Mouse (Mus musculus): ENCODE measurements around the gene Gstm2.
A peak's percentile ranks its signal among the peaks of the same experiment; 100 is the strongest.
"Not testable (repeated sequence)": the region's sequence is repeated elsewhere in the genome, so short reads cannot be mapped to it uniquely, and the experiment has no call there.

The Gstm2 gene

DNA sequence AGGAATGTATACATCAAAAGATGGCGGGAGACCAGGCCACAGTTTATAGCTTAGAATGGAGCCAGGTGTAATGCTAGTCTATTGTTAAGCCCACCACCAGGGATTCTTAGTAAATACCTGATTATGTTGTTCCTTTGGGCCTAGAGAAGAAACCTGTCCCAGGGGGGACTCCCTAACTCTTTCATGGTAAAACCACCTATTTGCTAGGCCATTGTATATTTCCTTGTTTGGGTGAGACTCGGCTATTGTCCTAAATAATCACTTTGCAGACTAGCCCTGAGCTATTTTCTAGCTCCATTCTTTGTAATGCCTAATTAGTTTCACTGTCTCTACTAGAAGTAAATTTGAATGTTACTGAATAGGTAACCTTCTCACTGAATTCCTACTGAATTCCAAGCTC lies 9.7 kb upstream of the Gstm2 start:
- DNase-seq: not testable (repeated sequence)

DNA sequence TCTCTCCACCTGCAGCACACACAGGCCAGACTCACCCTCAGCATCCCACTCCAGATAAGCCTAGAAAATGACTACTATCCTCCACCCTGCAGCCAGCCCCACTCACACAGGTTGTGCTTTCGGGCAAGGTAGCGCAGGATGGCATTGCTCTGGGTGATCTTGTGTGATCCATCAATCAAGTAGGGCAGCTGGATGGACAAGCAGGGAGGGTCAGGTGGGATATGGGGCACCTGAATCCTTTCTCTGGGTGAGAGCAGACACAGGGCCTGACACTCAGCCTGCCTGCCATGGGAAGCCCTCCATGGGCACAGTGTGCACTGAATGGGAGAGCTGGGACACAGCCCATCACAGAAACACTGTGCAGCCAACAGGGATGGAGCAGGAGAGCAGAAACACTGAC lies 1.1 kb downstream of the Gstm2 start:
- not testable (repeated sequence) for DNase-seq

GRCm38 (mm10) chr3:107984471-107984870 lies 1.8 kb downstream of the Gstm2 start:
- DNase-seq: no peak

- peak; percentile 40 for DNase-seq
These were observed 2.5 kb downstream of the Gstm2 start for GRCm38 (mm10) chr3:107983771-107984170.

DNA sequence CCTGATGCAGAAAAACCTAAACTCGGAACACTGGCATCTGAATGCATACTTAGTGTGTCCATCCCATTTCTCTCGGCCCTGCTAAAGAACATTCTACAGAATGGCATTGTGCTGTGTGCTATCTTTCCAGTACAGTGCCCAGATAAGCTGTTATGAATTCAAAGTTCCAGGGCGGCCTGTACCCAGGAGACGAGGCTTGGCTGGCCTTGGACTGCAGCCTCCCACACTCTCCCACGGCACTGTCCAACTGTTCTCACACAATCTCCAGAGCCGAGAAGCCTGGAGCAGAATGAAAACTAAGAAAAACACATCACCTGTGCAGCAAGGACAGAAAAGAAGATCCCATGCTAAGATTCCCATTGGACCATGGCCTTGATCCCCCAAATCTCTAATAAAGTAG lies 3.5 kb downstream of the Gstm2 start:
- DNase-seq: no peak

GRCm38 (mm10) chr3:107981261-107981660 lies 5.0 kb downstream of the Gstm2 start:
- DNase-seq: no peak

DNA sequence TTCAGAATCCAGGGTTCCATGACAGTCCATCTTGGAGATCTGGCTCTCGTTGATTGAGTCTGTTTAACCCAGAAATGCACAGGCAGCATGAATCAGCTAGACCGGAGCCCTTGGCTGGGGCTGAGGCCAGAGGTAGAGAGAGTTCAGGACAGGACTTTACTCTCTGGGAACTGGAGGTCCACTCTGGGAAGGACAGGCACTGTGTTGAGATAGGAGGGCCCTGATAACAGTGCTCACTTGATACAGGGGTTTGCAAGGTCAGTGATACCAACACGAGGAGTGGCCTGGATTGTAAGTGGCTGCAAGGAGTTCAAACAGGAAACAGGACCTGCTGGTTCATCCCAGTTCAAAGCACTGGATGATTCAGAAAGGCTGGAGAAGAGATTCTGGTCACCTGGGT lies 8.6 kb downstream of the Gstm2 start:
- DNase-seq: no peak

DNA sequence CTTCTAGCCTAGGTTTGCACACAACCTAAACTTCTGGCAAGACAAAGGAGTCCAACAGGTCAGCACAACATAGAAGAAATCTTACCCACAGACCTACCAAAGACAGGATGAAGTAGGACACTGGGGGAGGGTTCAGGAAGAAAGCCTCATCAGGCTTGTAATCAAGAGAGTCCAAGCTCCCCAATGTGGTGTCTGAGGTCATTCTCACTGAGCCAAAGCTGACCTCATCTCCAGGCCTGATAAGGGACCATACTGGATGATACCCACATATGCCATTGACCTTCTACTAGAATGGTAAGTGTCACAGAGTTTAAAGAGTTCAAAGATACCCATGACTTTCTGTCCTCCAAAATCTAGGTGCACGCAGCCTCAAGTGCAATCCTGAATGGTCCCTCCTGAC lies 12.0 kb downstream of the Gstm2 start:
- DNase-seq: no peak

DNA sequence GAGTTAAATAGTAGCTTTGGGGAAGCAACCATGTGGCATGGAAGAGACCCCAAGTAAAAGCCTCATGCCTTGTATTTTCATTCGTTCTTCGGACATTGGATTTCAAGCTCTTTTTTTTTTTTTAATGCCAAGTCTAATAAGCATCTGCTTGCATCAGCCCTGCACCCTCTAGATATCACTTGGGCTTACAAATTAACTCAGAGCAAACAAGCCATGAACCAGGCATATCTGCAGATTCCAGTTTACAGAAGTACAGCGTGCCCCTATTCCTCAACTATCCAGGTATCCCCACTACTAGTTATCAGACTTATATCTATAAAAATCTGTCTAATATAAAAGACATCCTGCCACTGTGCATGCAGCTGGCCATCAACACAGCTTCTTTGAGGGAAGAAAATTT lies 14.2 kb downstream of the Gstm2 start:
- DNase-seq: no peak

DNA sequence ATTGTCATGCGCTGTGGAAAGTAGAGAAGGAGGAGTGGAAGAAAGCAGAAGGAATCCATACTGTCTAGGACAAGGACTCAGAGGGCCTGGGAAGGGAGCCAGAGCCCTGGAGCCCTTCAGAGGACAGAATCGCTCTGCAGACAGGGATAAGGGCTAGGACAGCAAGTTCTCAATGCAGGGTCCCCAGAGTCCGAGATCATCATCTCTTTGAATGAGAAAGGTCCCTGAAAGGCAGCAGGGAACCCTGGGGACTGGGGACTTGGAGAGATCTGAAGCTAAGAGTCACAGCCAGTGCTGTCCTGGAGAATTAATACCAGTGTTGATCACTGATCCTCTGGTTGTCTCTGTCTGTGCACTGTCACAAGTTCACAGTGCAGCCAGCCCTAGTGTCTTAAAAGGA lies 15.2 kb downstream of the Gstm2 start:
- DNase-seq: not testable (repeated sequence)

DNA sequence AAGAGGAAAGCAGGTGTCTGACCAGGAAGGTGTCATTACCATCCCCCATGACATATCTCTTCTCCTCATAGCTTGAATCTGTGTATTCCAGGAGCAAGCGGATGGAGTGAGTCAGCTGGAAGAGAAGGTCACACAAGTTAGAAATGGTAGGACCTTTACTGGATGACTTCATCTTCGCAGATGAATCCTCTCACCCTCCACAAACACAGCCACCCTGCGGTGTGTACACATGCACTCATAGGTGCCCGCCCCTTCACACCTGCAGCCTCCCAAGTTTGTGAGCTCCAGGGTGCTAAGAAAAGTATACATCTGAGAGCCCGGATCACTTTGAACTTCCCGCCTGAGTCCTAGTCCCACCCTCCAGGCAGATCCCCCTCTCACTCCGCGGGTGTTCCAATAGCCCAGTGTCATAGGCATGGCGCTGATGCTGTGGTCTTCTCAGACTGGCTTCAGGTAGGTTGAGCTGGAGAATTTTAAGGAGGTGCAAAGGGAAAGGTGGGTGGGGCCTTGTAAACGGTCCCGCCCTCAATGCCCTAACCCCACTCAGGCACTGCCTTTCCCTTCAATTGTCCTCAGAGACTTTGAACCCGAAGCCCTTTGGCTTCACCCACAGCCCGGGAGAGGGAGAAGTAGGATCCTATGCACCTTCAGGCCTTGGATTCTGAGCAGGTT lies 17.4 kb downstream of the Gstm2 start, which contains the start of gene Gstm3:
TSS of gene Gstm3 (minus strand) at position 560 of the 672 bp plus-strand sequence.
- no peak for DNase-seq

DNA sequence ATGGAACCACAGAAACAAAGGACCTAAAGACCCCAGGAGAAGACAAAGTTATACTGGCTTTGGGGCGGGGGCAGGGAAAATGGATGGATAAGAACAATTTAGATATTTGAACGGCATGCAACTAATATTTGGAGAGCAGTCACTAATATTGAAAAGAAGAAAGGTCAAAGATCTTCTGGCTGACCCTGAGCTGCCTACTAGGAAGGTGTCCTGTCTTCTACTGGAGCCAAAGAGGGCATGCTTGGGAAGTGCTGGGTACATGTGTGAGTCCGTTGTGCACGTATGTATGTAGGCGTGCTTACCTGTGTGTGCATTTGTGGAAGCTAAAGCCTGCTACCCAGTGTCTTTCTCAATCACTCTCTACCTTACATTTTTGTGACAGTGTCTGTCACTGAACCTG lies 19.6 kb downstream of the Gstm2 start:
- no peak for DNase-seq

- no peak for DNase-seq
These were observed 20.7 kb downstream of the Gstm2 start for GRCm38 (mm10) chr3:107965592-107965991.

DNA sequence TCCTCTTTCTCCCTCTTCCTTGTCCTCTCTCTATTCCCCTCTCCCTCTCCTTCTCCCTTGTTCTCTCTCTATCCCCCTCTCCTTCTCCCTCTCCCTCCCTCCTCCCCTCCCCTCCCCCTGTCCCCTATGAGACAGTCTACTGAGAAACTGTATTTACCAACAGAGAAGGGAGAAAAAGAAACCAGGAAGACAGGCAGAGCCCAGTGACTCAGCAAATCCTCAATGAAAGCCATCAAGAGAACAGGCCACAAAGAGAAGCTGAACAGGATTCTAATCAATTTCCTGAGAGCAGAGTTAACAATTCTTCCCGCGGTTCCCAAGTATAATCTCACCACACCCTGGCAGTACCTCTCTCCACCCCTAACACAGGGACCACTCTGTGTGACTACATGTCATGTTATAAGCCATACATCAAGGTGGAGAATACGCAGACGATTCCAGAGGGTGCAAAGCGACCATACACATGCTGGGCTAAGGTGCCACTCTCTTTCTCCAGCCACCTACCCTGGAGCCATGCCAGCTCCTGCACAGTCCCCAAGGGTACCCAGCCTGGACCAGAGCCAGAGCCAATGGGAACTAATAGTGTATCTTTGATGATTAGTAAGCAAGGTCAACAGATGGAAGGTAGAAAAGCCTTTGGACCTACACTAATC lies 21.5 kb downstream of the Gstm2 start:
- no peak for DNase-seq

- DNase-seq: no peak
These were observed 22.2 kb downstream of the Gstm2 start for GRCm38 (mm10) chr3:107964026-107964425.

DNA sequence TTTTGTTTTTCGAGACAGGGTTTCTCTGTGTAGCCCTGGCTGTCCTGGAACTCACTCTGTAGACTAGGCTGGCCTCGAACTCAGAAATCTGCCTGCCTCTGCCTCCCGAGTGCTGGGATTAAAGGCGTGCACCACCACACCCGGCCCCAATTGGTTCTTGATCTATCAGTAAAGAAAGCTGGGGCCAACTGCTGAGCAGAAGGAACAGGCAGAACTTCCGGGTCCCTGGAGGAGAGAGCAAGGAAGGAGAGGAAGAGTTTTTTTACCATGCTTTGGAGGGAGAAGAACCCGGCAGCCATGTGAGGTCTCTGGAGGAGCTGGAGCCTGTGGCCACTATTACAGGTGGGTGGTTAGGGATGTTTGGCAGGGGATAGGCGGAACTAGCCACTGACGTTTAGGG lies 31.0 kb downstream of the Gstm2 start:
- DNase-seq: not testable (repeated sequence)

GRCm38 (mm10) chr3:107953906-107954305 lies 32.3 kb downstream of the Gstm2 start:
- DNase-seq: peak; percentile 12

DNA sequence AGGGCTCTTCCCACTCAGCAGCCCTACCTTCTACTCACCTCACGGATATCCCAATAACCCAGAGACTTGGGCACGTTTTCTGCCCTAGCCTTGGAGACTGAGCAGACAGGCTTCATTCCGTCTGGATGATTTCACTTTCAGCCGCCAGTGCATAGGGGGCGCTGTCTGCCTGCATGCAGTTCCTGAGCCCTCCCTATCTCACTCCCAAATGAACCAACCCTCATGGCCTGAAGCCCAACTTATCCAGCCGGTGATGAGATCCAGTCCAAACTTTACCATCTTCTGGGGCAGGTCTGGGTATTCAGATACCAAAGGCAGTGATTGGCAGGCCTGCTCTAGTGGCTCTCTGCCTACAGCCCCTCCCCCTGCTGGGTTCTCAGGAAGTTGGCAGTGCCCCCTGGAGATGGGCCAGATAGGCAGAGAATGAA lies 32.9 kb downstream of the Gstm2 start:
- peak; percentile 68 for DNase-seq

GRCm38 (mm10) chr3:107950531-107950930 lies 35.7 kb downstream of the Gstm2 start:
- no peak for DNase-seq

- not testable (repeated sequence) for DNase-seq
These were observed 36.8 kb downstream of the Gstm2 start for GRCm38 (mm10) chr3:107949461-107949860.

DNA sequence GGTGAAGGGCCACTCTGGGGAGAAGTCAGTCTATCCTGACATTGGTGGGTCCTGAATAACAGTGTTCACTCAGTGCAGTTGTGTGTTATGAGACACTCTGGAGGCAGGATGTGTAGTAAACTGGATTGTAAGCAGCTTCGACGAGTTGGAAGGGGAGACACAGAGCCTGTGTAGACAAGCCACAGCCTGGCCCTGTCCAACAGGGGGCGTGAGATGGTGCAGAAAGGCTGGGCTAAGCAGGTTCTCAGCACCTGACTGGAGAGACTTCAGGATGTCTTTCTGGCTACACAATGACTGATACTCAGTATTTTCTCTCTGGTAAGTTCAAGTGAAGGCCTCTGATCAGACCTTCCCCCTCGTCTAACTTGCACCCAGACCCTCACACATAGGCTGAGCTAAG lies 40.5 kb downstream of the Gstm2 start:
- DNase-seq: no peak

GRCm38 (mm10) chr3:107943239-107943990 lies 42.8 kb downstream of the Gstm2 start, which contains the start of gene Gstm6:
TSS of gene Gstm6 (minus strand) at chr3:107943749.
- DNase-seq: peak; percentile 59

DNA sequence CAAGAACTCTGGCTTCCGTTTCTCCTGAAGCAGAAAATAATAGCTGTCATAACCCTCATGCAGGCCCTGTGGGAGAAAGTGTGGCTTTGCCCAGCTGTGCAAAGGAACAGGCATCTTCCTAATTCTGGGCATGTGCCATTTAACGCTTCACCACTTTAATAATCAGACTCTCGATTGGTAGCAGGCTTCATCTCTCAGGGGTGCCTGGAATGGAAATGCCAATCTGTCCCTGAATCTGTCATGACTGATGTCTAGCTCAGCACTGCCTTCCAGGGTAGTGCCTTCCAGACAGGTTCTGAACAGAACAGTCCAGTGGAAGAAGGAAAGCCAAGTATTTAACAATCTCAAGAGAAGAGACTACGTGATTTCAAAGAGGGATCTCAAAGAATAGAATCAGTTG lies 45.0 kb downstream of the Gstm2 start:
- DNase-seq: no peak

DNA sequence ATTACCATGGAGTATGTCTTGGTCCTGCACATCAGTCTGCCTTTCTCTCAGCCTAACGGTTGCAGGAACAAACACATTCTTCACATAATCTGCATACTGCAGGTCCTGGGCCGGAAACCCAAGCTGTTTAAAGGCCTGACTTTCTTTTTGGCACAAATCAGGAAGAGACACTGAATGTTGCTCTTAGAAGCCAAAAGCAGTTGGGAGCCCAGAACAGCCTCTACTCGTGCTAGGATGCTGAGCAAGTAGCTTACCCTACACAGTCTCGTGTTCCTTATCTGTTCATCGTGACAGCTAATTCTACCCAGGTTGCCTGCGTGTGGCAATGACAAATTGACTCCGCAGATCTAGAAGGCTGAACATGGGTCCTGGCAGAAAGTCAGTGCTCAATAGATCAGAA lies 45.7 kb downstream of the Gstm2 start:
- no peak for DNase-seq

All from kidney, postnatal 14 days (tissue).